Mouse (Mus musculus) liver, embryonic 16.5 days (tissue): ENCODE results near the gene Ubr3. TPM values are rescaled to one million over a fixed set of nuclear protein-coding genes. Genes with fewer than 3 reads are reported as not detected.
A peak's percentile ranks its signal among the peaks of the same experiment; 100 is the strongest.
"Not testable (repeated sequence)": the region's sequence is repeated elsewhere in the genome, so short reads cannot be mapped to it uniquely, and the experiment has no call there.

Experiments
- ATAC-seq: fragments of 200-750 bp; cut with Nextera tagmentation; 2 replicates; pipeline ENCODE4 v1.8.0; 2017; ENCODE audit warnings: low read depth, mild to moderate bottlenecking, moderate number of reproducible peaks, moderate library complexity
- H3K27ac ChIP-seq: fragments of 300-500 bp; sonication (generic); 2 replicates; pipeline ENCODE4 v1.5.1; 2014; ENCODE audit warnings: mild to moderate bottlenecking, low read length
- H3K27me3 ChIP-seq: fragments of 300-500 bp; sonication (generic); 2 replicates; pipeline ENCODE4 v1.6.1; 2014; ENCODE audit warnings: low read depth, low read length, mixed read lengths; ENCODE audit not compliant: control insufficient read depth, insufficient read depth
- H3K36me3 ChIP-seq: fragments of 300-500 bp; sonication (generic); 2 replicates; pipeline ENCODE4 v1.6.1; 2014; ENCODE audit warnings: mild to moderate bottlenecking; ENCODE audit not compliant: control insufficient read depth, insufficient read depth
- H3K4me1 ChIP-seq: fragments of 300-500 bp; sonication (generic); 2 replicates; pipeline ENCODE4 v1.6.1; 2014; ENCODE audit warnings: low read depth, low read length, mixed read lengths; ENCODE audit not compliant: control insufficient read depth
- H3K4me2 ChIP-seq: fragments of 300-500 bp; sonication (generic); 2 replicates; pipeline ENCODE4 v1.6.1; 2014; ENCODE audit warnings: low read depth, low read length, mixed read lengths
- H3K4me3 ChIP-seq: fragments of 300-500 bp; sonication (generic); 2 replicates; pipeline ENCODE4 v1.5.1; 2014; ENCODE audit warnings: low read depth, mild to moderate bottlenecking, low read length
- H3K9ac ChIP-seq: fragments of 300-500 bp; sonication (generic); 2 replicates; pipeline ENCODE4 v1.6.1; 2014; ENCODE audit warnings: low read depth, low read length
- H3K9me3 ChIP-seq: fragments of 300-500 bp; sonication (generic); replicated peaks from 2 replicates; pipeline ENCODE4 v1.6.1; 2016; ENCODE audit warnings: low read length; ENCODE audit not compliant: control insufficient read depth
- WGBS: fragments of 180-500 bp; shearing (Covaris S2); extraction: QIAGEN DNeasy Blood & Tissue Kit; methylation state at CpG from one replicate; pipeline ENCODE4 v1.1.7; 2014; ENCODE audit not compliant: insufficient replicate concordance; 5-methylcytosine and 5-hydroxymethylcytosine counted together
- polyA plus RNA-seq: library from polyadenylated mRNA; unstranded; fragments of >200 nt; fragmentation: Nextera tagmentation; extraction: Ambion mirVana; gene quantifications from 2 replicates; pipeline ENCODE4 v1.2.1, GENCODE M21; 2015

The Ubr3 gene
- polyA plus RNA-seq, 1 experiment from 2014 or later: 4.8 TPM

GRCm38 (mm10) chr2:69896224-69896581 is 843 bp upstream of the Ubr3 start:
- Histone ChIP-seq H3K4me1 (peaks cover 18% of the 10 kb centered on the region), H3K4me3 (no peak overlapping the region), H3K27me3 (no peaks in the 10 kb centered on the region), H3K36me3 (no peaks in the 10 kb centered on the region), H3K27ac (peak overlapping the region; percentile 75), H3K9me3 (no peaks in the 10 kb centered on the region), H3K9ac (no peak overlapping the region), H3K4me2 (peak overlapping the region; percentile 18; the same call in 1 of the 2 replicates)
- no peak for ATAC-seq
- 35% methylated on average over 4 of the region's 4 CpGs for whole genome bisulfite sequencing

- H3K4me3 ChIP-seq: peak overlapping the region; percentile 96
- H3K9me3 ChIP-seq: no peaks in the 10 kb centered on the region
- no peaks in the 10 kb centered on the region for H3K36me3 ChIP-seq
- H3K9ac ChIP-seq: peak overlapping the region; percentile 92
- under 1% methylated on average over 55 of the region's 55 CpGs for WGBS
- H3K27ac ChIP-seq: peak overlapping the region; percentile 91
- H3K4me1 ChIP-seq: peaks cover 18% of the 10 kb centered on the region
- peak overlapping the region; percentile 96 for H3K4me2 ChIP-seq
- ATAC-seq: peak; percentile 68
- no peaks in the 10 kb centered on the region for H3K27me3 ChIP-seq
Measured at GRCm38 (mm10) chr2:69897618-69898575, 851 bp downstream of the Ubr3 start.

GRCm38 (mm10) chr2:69903541-69903940 is 6.5 kb downstream of the Ubr3 start:
- 81% methylated on average over 3 of the region's 3 CpGs for WGBS
- Histone ChIP-seq H3K4me3 (no peak overlapping the region), H3K27ac (no peak overlapping the region), H3K9ac (no peak overlapping the region), H3K9me3 (no peaks in the 10 kb centered on the region), H3K27me3 (no peaks in the 10 kb centered on the region), H3K4me1 (peaks cover 5% of the 10 kb centered on the region), H3K36me3 (no peaks in the 10 kb centered on the region), H3K4me2 (no peak overlapping the region)
- ATAC-seq: no peak

- not testable (repeated sequence) for H3K4me2 ChIP-seq, H3K27ac ChIP-seq
- WGBS: 93% methylated on average over 4 of the region's 4 CpGs
Measured at GRCm38 (mm10) chr2:69907394-69907793, 10.3 kb downstream of the Ubr3 start.

GRCm38 (mm10) chr2:69912801-69913200 is 15.8 kb downstream of the Ubr3 start:
- H3K36me3 ChIP-seq: peaks cover 2% of the 10 kb centered on the region; the same call in 1 of the 2 replicates
- H3K4me1 ChIP-seq: no peaks in the 10 kb centered on the region
- ATAC-seq: no peak
- no peak overlapping the region for H3K4me2 ChIP-seq
- H3K27me3 ChIP-seq: no peaks in the 10 kb centered on the region
- WGBS: 55% methylated on average over 2 of the region's 2 CpGs
- no peak overlapping the region for H3K9ac ChIP-seq
- H3K9me3 ChIP-seq: no peaks in the 10 kb centered on the region
- no peak overlapping the region for H3K27ac ChIP-seq
- no peak overlapping the region for H3K4me3 ChIP-seq

More at GRCm38 (mm10) chr2:69907394-69907793, 10.3 kb downstream of the Ubr3 start:
- not testable (repeated sequence) for H3K4me3 ChIP-seq, H3K36me3 ChIP-seq, ATAC-seq, H3K9me3 ChIP-seq, H3K27me3 ChIP-seq, H3K4me1 ChIP-seq, H3K9ac ChIP-seq

- H3K27ac ChIP-seq: no peak overlapping the region
- H3K4me3 ChIP-seq: no peak overlapping the region
- 78% methylated on average over 3 of the region's 3 CpGs for WGBS
- H3K4me2 ChIP-seq: no peak overlapping the region
- no peaks in the 10 kb centered on the region for H3K4me1 ChIP-seq
- no peak for ATAC-seq
- H3K27me3 ChIP-seq: no peaks in the 10 kb centered on the region
- H3K9ac ChIP-seq: no peak overlapping the region
- H3K36me3 ChIP-seq: peaks cover 2% of the 10 kb centered on the region; the same call in 1 of the 2 replicates
- H3K9me3 ChIP-seq: no peaks in the 10 kb centered on the region
Measured at GRCm38 (mm10) chr2:69917301-69917700, 20.3 kb downstream of the Ubr3 start.

- Histone ChIP-seq H3K4me1 (peaks cover 7% of the 10 kb centered on the region), H3K4me2 (peak overlapping the region; percentile 30), H3K9me3 (no peaks in the 10 kb centered on the region), H3K27me3 (no peaks in the 10 kb centered on the region), H3K36me3 (no peaks in the 10 kb centered on the region), H3K4me3 (no peak overlapping the region), H3K27ac (peak overlapping the region; percentile 48), H3K9ac (no peak overlapping the region)
- ATAC-seq: peak; percentile 96
- 30% methylated on average over 3 of the region's 3 CpGs for WGBS
Measured at GRCm38 (mm10) chr2:69924943-69925342, 27.9 kb downstream of the Ubr3 start.

GRCm38 (mm10) chr2:69936331-69936730 is 39.3 kb downstream of the Ubr3 start:
- 51% methylated on average over 5 of the region's 5 CpGs for WGBS
- Histone ChIP-seq H3K36me3 (peaks cover 2% of the 10 kb centered on the region), H3K27me3 (no peaks in the 10 kb centered on the region), H3K4me3 (no peak overlapping the region), H3K9ac (no peak overlapping the region), H3K4me2 (no peak overlapping the region), H3K27ac (peak overlapping the region; percentile 41; the same call in 1 of the 2 replicates), H3K4me1 (peaks cover 18% of the 10 kb centered on the region), H3K9me3 (no peaks in the 10 kb centered on the region)
- ATAC-seq: peak; percentile 52

- H3K27ac ChIP-seq: peak overlapping the region; percentile 70
- H3K4me2 ChIP-seq: no peak overlapping the region
- peaks cover 18% of the 10 kb centered on the region for H3K4me1 ChIP-seq
- WGBS: 27% methylated on average over 4 of the region's 4 CpGs
- ATAC-seq: peak; percentile 98
- H3K27me3 ChIP-seq: no peaks in the 10 kb centered on the region
- H3K36me3 ChIP-seq: peaks cover 2% of the 10 kb centered on the region
- no peak overlapping the region for H3K9ac ChIP-seq
- H3K4me3 ChIP-seq: no peak overlapping the region
- no peaks in the 10 kb centered on the region for H3K9me3 ChIP-seq
Measured at GRCm38 (mm10) chr2:69939226-69939625, 42.2 kb downstream of the Ubr3 start.
